Mouse (Mus musculus) brain, embryonic 14.5 days (tissue): Measurements from ENCODE around the gene Sspo. TPM values are rescaled to one million over a fixed set of nuclear protein-coding genes. Genes with fewer than 3 reads are reported as not detected.

Source experiments
- DNase-seq: peaks from one replicate; pipeline ENCODE4 v3.0.0-alpha.2; 2011; ENCODE audit warnings: low read depth
- CTCF ChIP-seq: fragments of 200-500 bp; IDR thresholded peaks from 2 replicates; pipeline ENCODE4 v1.5.1; 2012; ENCODE audit warnings: inconsistent platforms, mild to moderate bottlenecking, moderate library complexity, borderline replicate concordance; ENCODE audit not compliant: insufficient read depth, insufficient read length; ENCODE audit errors: extremely low read depth
- POLR2A ChIP-seq: fragments of 200-500 bp; IDR thresholded peaks from 2 replicates; pipeline ENCODE4 v1.6.1; 2012; ENCODE audit warnings: mild to moderate bottlenecking, inconsistent platforms, borderline replicate concordance; ENCODE audit not compliant: poor library complexity, insufficient read depth, insufficient read length, severe bottlenecking; ENCODE audit errors: extremely low read depth
- polyA plus RNA-seq: library from polyadenylated mRNA; depleted of rRNA; stranded (reverse); fragments of >200 nt; gene quantifications from 2 replicates; pipeline ENCODE4 v1.2.3, GENCODE M21; 2012

Sspo gene
- polyA plus RNA-seq, 1 experiment: 1.3 TPM

DNA sequence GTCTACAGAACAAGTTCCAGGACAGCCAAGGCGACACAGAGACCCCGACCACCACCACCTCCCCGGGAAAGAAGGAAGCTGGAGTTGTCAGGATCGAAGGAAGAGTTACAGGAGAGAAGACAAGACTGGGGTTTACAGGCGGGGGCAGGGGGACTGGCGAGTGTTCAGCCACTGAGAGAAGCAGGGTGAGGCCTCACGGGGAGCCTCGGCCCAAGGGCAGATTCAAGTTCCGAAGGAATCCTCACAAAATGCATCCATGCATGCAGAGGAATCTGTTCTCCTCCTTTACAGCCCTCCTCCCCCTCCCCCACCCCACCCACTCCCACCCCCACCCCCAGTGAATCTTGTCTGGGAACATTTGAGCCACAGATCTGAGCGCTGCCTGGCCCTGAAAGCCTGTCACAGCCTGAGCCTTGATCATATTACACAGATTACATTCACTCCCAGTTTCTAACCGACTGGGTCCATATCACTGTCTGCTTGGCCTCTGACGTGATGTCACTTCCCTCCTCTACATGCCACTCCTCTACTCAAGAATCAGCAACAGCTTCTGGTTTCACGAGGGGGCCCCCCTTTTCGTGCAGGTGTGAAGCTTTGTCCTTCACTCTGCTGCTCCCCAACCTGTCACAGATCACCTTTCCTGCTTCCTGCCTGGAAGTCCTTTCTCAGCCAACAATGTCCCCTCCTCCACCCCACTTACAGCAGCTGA, 7.6 kb upstream of the Sspo start:
- TF ChIP-seq POLR2A (no peak), CTCF (no peak)
- DNase-seq: no peak

DNA sequence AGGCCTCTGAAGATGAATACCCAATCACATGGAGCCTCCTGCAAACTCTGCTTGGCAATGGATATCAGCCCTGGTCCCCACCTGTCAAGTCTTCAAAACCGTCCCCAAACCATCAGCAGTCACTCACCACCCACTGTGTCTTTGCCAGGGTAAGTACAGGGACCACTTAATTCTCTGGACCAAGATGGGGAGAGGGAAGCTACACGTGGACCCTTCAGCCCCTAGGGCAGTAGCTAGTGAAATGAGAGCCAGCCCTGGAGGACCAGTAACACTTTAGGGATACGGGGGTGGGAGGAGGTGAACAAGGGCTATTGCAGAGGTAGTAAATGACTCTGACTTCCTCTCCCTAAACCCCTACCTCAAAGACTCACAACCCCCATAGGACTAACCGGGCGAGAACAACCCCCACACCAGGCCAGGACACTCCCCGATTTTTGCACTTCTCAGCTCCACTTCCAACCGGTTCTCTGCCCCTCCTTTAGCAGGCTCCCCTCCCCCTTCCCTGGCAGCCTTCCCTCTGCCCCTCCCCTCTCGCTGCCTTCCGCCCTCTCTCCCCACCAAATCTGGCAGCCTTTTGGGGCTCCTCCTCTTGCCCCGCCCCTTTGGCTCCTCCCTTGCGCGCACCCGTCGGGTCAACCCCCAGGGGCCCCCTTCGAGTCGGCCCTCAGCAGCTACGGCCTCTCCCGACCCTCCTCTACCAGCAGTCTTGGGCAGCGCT, 4.3 kb upstream of the Sspo start:
- DNase-seq: peak; percentile 98

DNA sequence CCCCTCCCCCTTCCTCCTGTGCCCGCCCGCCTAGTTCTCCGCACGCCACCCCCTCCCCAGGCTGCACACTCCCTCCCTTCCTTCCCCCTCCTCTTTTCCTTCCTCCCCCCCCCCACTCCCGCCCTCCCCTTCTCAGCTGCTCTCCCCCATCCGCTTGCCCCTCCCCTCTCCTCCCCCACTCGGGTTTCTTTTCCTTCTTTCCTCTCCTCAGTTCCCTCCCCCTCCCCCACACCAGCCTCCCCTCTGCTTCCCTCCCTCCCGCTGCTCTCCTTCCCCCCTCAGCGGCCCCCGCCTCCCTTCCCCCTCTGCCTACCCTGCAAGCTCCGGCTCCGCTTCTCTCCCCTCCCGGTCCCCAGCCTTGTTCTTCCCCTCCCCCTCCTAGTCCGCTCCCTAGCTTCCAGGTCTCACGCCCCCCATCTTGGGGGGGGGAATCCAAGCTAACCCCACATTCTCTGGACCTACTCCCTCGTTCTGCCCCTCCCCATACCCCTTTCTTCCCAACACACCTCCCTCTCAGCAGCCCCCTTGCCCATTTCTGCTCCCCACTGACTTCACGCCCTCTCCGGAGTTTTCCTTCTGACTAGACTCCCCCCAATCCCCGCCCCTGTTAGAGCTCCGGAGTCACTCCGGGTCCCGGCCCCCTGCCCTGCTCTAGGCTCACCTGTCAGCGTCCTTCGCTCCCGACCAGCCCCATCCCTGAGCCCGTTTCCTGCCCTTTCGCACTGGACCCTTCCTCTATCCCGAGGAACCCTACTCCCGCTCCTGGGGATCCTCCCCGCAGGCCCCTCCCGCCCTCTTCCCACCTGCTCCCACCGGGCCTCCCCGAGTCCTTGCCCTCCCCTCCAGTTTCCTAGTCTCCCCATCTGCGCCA, 3.5 kb upstream of the Sspo start:
- peak; percentile 98 for DNase-seq
- TF ChIP-seq CTCF (no peak), POLR2A (no peak)

More for the DNA sequence above, 4.3 kb upstream of the Sspo start:
- TF ChIP-seq POLR2A (0 out of 2 replicates have a peak, but pooled peaks have one; percentile 9), CTCF (no peak)

DNA sequence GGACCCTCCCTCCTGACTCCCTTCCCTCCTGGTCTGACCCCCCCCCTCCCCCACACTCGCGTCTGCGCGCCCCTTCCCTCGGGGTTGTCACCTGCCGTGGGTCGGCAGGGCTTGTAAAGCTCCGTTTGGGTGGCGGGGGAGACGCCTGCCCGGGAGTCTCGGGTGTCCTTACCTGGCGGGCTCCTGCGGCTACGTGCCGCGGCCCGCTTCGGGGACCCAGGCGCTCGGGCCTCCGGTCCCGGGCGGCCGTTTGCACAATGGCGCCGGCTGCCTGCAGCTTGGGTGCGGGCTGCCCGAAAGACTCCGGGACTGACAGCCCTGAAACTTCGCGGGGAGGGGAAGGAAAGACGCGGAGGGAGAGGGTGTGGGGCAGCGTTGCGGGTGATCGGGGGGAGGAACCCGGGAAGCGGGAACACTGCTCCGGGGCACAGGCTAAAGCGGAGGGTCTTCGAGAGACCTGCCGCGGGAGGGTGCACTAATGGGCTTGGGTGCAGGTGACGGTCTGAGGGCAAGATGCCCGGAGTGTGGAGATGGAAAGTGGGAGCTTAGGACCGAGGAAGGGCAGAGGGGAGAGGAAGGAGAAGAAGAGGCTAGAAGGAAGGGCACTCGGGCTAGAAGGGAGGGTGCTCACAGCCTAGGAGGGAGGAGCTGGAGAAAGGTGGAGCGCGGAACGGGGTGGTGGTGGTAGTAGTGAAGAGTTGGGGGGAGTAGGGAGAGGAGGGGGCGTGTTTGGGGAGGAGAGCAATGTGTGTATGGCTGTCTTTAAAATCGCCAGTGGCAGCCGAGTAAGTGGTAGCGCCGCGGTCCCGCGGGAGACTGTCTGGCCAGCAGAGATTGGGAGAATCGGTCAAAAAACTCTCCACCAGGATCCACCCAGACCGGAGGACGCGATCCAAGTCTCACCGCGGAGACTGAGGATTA, 2.6 kb upstream of the Sspo start, which contains the start of gene Zfp467:
TSS of gene Zfp467 (minus strand) at position 645 of the 921 bp plus-strand sequence.
- peak; percentile 64 for DNase-seq
- TF ChIP-seq CTCF: no peak
- TF ChIP-seq POLR2A: peak; percentile 27; the same call in 1 of the 2 replicates

DNA sequence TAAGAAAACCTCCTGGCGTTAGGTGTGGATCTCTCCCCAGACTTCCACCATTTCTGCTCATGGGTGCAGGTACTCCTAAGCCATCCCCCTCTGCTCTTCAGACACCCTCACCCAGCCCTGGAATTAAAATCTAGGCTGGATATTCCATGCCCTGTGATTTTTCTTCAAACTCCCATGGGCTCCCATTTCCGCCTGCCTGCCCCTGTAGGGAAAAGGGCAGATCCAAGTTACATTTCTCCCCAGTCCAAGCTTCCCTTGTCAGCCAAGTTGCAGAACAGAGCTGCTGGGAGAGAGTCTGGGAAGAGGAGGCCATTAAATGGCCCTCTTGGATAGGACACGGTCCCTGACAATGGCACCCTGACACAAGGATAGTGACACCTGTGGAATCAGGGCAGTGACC, 1.8 kb upstream of the Sspo start:
- TF ChIP-seq POLR2A: no peak
- no peak for TF ChIP-seq CTCF
- DNase-seq: no peak

DNA sequence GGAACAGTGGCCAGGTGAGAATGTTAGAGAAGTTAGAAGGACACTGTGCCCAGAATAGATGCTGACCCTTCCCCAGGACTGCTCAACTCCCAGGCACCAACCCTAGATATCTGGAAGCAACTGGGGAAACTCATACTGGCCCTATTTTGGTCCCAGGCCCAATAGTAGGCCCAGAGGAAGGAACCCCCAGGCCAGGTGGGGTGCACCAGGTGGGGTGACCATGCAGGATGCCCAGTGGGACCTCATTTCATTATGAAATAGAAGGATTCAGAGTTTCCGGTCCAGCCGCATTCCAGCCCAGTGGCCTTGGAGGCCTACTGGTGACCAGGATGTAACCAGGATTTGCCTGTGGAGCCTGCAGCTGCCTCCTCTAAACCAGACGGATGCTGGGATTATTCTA, 1.1 kb upstream of the Sspo start:
- no peak for DNase-seq
- TF ChIP-seq POLR2A: no peak
- TF ChIP-seq CTCF: no peak

DNA sequence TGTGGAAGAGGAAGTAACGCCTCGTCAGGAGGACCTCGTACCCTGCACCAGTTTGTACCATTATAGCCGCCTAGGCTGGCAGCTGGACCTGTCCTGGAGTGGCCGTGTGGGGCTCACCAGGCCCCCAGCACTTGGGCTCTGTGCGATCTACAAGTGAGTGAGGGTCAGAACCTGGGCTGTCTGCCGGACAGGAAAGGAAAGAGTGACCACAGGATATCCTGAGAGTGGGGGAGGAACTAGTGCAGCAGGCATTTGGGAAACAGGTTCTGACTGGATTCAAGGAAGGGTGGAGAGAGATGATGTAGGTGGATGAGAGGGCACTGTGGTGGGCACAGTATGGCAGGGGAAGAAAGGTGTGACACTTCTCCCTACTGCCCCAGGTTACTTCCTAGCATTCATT, 498 bp downstream of the Sspo start:
- TF ChIP-seq CTCF (no peak), POLR2A (no peak)
- DNase-seq: no peak

DNA sequence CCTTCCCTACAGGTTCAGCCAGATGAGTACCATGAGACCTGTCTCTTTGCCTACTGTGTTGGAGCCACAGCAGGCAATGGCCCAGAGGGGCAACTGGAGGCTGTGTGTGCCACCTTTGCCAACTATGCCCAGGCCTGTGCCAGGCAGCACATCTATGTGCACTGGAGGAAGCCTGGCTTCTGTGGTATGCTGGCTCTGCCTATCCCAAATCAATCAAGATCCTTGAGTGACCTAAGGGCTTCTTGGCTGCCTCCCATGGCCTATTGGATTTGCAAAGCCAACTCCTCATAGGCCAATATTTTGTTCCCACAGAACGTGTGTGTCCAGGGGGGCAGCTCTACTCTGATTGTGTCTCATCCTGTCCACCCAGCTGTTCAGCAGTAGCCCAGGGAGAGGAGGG, 4.1 kb downstream of the Sspo start:
- TF ChIP-seq POLR2A (no peak), CTCF (no peak)
- no peak for DNase-seq

DNA sequence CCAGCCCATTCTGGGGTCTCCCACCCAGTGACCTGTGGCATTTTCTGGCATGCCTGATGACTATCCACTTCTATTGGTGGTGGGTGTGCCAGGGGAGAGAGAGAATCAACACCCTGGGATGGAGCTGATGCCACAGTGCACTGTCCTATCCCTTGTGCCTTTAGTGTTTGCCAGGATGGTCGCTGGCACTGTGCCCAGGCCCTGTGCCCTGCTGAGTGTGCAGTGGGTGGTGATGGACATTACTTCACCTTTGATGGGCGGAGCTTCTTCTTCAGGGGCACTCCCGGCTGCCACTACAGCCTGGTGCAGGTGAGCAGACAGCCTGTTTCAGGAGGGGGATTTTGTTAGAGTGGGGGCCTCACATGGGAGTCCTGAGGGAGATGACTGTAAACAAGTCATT, 4.7 kb downstream of the Sspo start:
- no peak for TF ChIP-seq CTCF
- TF ChIP-seq POLR2A: no peak
- DNase-seq: no peak

DNA sequence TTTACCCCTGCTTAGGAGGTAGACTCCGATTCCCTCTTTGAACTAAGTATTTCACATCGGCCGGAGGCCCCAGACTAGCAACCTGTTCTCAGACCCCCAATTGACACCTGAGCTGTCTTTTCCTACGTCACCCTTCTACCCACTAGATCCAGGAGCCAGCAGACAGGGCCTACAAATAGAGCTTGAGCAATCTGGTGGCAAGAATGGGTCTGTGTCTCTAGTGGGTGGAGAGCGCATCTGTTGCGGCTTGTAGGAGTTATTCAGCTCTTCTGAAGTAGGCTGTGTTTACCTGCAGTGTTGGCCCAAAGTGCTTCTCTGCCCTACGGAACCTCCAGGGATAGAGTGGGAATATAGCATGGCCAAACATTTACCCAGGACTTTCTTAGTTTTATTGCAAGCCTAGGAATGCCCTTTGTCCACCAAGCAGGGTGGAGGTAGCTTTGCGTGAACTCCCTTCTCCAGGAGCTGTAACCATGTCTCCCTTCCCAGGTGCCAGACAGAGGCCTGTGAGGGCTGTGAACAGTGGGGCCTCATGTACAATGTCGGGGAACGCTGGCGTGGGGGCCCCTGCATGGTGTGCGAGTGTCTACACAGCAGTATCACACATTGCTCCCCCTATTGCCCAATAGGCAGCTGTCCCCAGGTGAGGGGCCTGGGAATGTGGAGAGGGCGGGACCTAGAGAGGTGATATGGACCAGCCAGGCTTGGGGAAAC, 17.1 kb downstream of the Sspo start:
- no peak for DNase-seq
- TF ChIP-seq CTCF (no peak), POLR2A (no peak)
